Comparison of ENCODE assay signal across 8 mouse cellular contexts in the genomic region with DNA sequence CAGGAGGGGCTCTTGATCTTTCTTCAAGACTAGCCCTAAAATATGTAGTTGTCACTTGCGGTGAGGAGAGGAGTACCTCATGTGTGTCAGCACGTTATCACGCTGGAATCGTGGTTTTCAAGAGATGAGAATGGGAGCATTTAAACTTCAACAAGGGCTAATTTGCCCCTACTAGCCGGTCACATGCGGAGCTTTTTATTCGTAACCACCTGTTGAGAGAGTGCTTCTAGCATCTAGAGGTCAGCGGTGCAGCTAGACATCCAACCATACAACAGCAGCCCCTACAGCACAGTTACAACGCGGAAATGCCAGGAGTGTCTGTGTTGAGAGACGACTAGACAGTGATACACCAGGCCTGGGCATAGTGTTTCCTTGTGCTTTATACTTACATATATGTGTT. TPM values are rescaled to one million over a fixed set of nuclear protein-coding genes. Genes with fewer than 3 reads are reported as not detected.
DNase-seq lines count a peak whose midpoint lies in the region; ATAC-seq and TF ChIP-seq lines count a peak whose summit lies in the region.

No protein-coding gene starts in this region.

- no peaks in the 10 kb centered on the region for H3K9me3 ChIP-seq in lung, embryonic 14.5 days (ENCODE audit: low read depth, low read length)
- no peaks in the 10 kb centered on the region for H3K9me3 ChIP-seq in heart, embryonic 16.5 days (replicated peaks; ENCODE audit: control insufficient read depth, low read length)
- H3K9me3 ChIP-seq in liver, embryonic 14.5 days (ENCODE audit: control insufficient read depth, low read length), result no peaks in the 10 kb centered on the region
- no peaks in the 10 kb centered on the region for H3K9me3 ChIP-seq in stomach, postnatal 0 days (ENCODE audit: control insufficient read depth, low read length)

- peak overlapping the region; percentile 96 for H3K9ac ChIP-seq in lung, embryonic 14.5 days
- peak overlapping the region; percentile 97 for H3K9ac ChIP-seq in heart, embryonic 16.5 days (ENCODE audit: low read length)
- peak overlapping the region; percentile 79 for H3K9ac ChIP-seq in liver, embryonic 14.5 days (replicated peaks)
- peak overlapping the region; percentile 98 for H3K9ac ChIP-seq in stomach, postnatal 0 days (ENCODE audit: low read length)

- H3K27ac ChIP-seq in lung, embryonic 14.5 days (ENCODE audit: low read depth), result 0 out of 2 replicates have a peak overlapping the region, but pooled peaks have one; percentile 9
- peak overlapping the region; percentile 98 for H3K27ac ChIP-seq in brown adipose tissue, adult 24 weeks (replicated peaks; ENCODE audit: low read depth, low read length)
- peak overlapping the region; percentile 96 for H3K27ac ChIP-seq in heart, embryonic 16.5 days (ENCODE audit: low read length)
- peak overlapping the region; percentile 65 for H3K27ac ChIP-seq in liver, embryonic 14.5 days
- H3K27ac ChIP-seq in stomach, postnatal 0 days (replicated peaks), result peak overlapping the region; percentile 97

- peaks cover 33% of the 10 kb centered on the region for H3K36me3 ChIP-seq in lung, embryonic 14.5 days (ENCODE audit: insufficient read depth)
- peaks cover 19% of the 10 kb centered on the region for H3K36me3 ChIP-seq in heart, embryonic 16.5 days (ENCODE audit: control insufficient read depth, insufficient read depth)
- H3K36me3 ChIP-seq in liver, embryonic 14.5 days (replicated peaks; ENCODE audit: control insufficient read depth, insufficient read depth, low read depth), result peaks cover 25% of the 10 kb centered on the region
- no peaks in the 10 kb centered on the region for H3K36me3 ChIP-seq in stomach, postnatal 0 days (ENCODE audit: control insufficient read depth, insufficient read depth, low read length)

- TF ChIP-seq EP300 in liver, embryonic 14.5 days (IDR thresholded peaks at IDR 0.05; ENCODE audit: low read depth), result no peak
- no peak for TF ChIP-seq EP300 in stomach, postnatal 0 days (optimal IDR thresholded peaks at IDR 0.05)

- TF ChIP-seq CTCF in lung, embryonic 14.5 days (IDR thresholded peaks at IDR 0.05; ENCODE audit: low read depth), result 0 out of 2 replicates have a peak, but pooled peaks have one; percentile 0
- no peak for TF ChIP-seq CTCF in liver, embryonic 14.5 days (IDR thresholded peaks at IDR 0.05; ENCODE audit: low read depth)
- TF ChIP-seq CTCF in stomach, postnatal 0 days (IDR thresholded peaks at IDR 0.05; ENCODE audit: low read depth), result 0 out of 2 replicates have a peak, but pooled peaks have one; percentile 11

- peaks cover 8% of the 10 kb centered on the region; the same call in 1 of the 2 replicates for H3K4me1 ChIP-seq in lung, embryonic 14.5 days (ENCODE audit: insufficient read depth)
- peaks cover 5% of the 10 kb centered on the region; the same call in 1 of the 2 replicates for H3K4me1 ChIP-seq in brown adipose tissue, adult 24 weeks (ENCODE audit: control insufficient read depth, insufficient read depth, insufficient read length, low read length)
- H3K4me1 ChIP-seq in heart, embryonic 16.5 days (ENCODE audit: control insufficient read depth, insufficient read depth, low read length), result peaks cover 14% of the 10 kb centered on the region
- H3K4me1 ChIP-seq in liver, embryonic 14.5 days (replicated peaks; ENCODE audit: control insufficient read depth in 2 of 2, insufficient read depth in 2 of 2, low read length in 1 of 2), result peaks cover 0 to 6% of the 10 kb centered on the region in 2 experiments; a peak in 2 of 4 replicates
- 0 out of 2 replicates have a peak, but pooled peaks cover 3% of the 10 kb centered on the region for H3K4me1 ChIP-seq in stomach, postnatal 0 days (replicated peaks; ENCODE audit: control insufficient read depth, insufficient read depth)

- peak overlapping the region; percentile 93 for H3K4me2 ChIP-seq in lung, embryonic 14.5 days
- H3K4me2 ChIP-seq in heart, embryonic 16.5 days (ENCODE audit: low read depth, low read length), result peak overlapping the region; percentile 85
- peak overlapping the region; percentile 75 for H3K4me2 ChIP-seq in liver, embryonic 14.5 days (ENCODE audit: low read depth)
- peak overlapping the region; percentile 77 for H3K4me2 ChIP-seq in stomach, postnatal 0 days (replicated peaks; ENCODE audit: low read depth)

- no peak for ATAC-seq in lung, embryonic 14.5 days (ENCODE audit: insufficient read depth)
- ATAC-seq in heart, embryonic 16.5 days (replicated peaks; ENCODE audit: extremely low read depth, insufficient read depth, low FRiP score), result 0 out of 2 replicates have a peak, but pooled peaks have one; percentile 34
- no peak for ATAC-seq in liver, embryonic 14.5 days (ENCODE audit: insufficient read depth)
- no peak for ATAC-seq in stomach, postnatal 0 days (ENCODE audit: low FRiP score, low TSS enrichment)

- peak; percentile 13 for DNase-seq in lung, embryonic 14.5 days
- DNase-seq in lung, adult 18-20 months, result no peak
- peak in 2 of 3 experiments; percentile 7 to 28 for DNase-seq in liver, embryonic 14.5 days (ENCODE audit: low read depth in 3 of 3, low spot score in 3 of 3)
- DNase-seq in stomach, postnatal 0 days (ENCODE audit: low spot score), result peak; percentile 17
- DNase-seq in urinary bladder, postnatal 25 days (ENCODE audit: low spot score), result no peak
- DNase-seq in cerebellum, postnatal 36 days, result no peak

- H3K4me3 ChIP-seq in lung, embryonic 14.5 days (ENCODE audit: low read depth, low read length), result peak overlapping the region; percentile 98
- H3K4me3 ChIP-seq in brown adipose tissue, adult 24 weeks (ENCODE audit: insufficient read depth, low read depth, low read length), result peak overlapping the region; percentile 96
- peak overlapping the region; percentile 62 for H3K4me3 ChIP-seq in heart, embryonic 16.5 days (ENCODE audit: low read length)
- H3K4me3 ChIP-seq in liver, embryonic 14.5 days (ENCODE audit: insufficient read depth in 1 of 2, low read depth in 2 of 2, low read length in 2 of 2), result peak overlapping the region; percentile 81 to 86
- peak overlapping the region; percentile 96 for H3K4me3 ChIP-seq in stomach, postnatal 0 days (ENCODE audit: low read depth, low read length)

- WGBS in lung, embryonic 14.5 days, result under 1% methylated on average over 11 of the region's 11 CpGs
- WGBS in heart, embryonic 16.5 days, result 2% methylated on average over 11 of the region's 11 CpGs
- WGBS in liver, embryonic 14.5 days (ENCODE audit: insufficient replicate concordance), result under 1% methylated on average over 11 of the region's 11 CpGs
- WGBS in stomach, postnatal 0 days, result under 1% methylated on average over 11 of the region's 11 CpGs

- no peaks in the 10 kb centered on the region for H3K27me3 ChIP-seq in lung, embryonic 14.5 days (ENCODE audit: insufficient read depth, low read length)
- no peaks in the 10 kb centered on the region for H3K27me3 ChIP-seq in heart, embryonic 16.5 days (ENCODE audit: control insufficient read depth, insufficient read depth, low read length)
- no peaks in the 10 kb centered on the region for H3K27me3 ChIP-seq in liver, embryonic 14.5 days (ENCODE audit: control insufficient read depth, insufficient read depth, low read length)
- no peaks in the 10 kb centered on the region for H3K27me3 ChIP-seq in stomach, postnatal 0 days (ENCODE audit: control insufficient read depth, insufficient read depth, low read length)

RNA-seq across cellular contexts. Expression of a gene that starts 0.8 kb away (rescaled TPM):
- polyA plus RNA-seq in lung, embryonic 14.5 days (2014; fragmentation: Nextera tagmentation; extraction: Ambion mirVana), result 195 and 197 TPM in 2 replicates
- 1,707 and 1,711 TPM in 2 replicates for polyA plus RNA-seq in brown adipose tissue, adult 24 weeks (2012; ENCODE audit: insufficient read depth, insufficient read length, missing spikeins)
- polyA plus RNA-seq in heart, embryonic 16.5 days (2015; fragmentation: Nextera tagmentation; extraction: Ambion mirVana), result 524 and 529 TPM in 2 replicates
- 86.8 and 95.8 TPM in 2 replicates for polyA plus RNA-seq in liver, embryonic 14.5 days (2012; rRNA removed)
- 136 and 142 TPM in 2 replicates for polyA plus RNA-seq in liver, embryonic 14.5 days (2014; fragmentation: Nextera tagmentation; extraction: Ambion mirVana)
- 191 and 193 TPM in 2 replicates for polyA plus RNA-seq in stomach, postnatal 0 days (2015; fragmentation: Nextera tagmentation; extraction: Ambion mirVana)

RNA-seq across cellular contexts. Expression of a gene that starts 34.3 kb away (rescaled TPM):
- polyA plus RNA-seq in lung, embryonic 14.5 days (2014; fragmentation: Nextera tagmentation; extraction: Ambion mirVana), result 0.22 and 0.31 TPM in 2 replicates
- 0.95 and 1.5 TPM in 2 replicates for polyA plus RNA-seq in brown adipose tissue, adult 24 weeks (2012; ENCODE audit: insufficient read depth, insufficient read length, missing spikeins)
- polyA plus RNA-seq in heart, embryonic 16.5 days (2015; fragmentation: Nextera tagmentation; extraction: Ambion mirVana), result 0.30 and 0.46 TPM in 2 replicates
- 0.02 and 0.03 TPM in 2 replicates for polyA plus RNA-seq in liver, embryonic 14.5 days (2012; rRNA removed)
- 0.06 and 0.14 TPM in 2 replicates for polyA plus RNA-seq in liver, embryonic 14.5 days (2014; fragmentation: Nextera tagmentation; extraction: Ambion mirVana)
- polyA plus RNA-seq in stomach, postnatal 0 days (2015; fragmentation: Nextera tagmentation; extraction: Ambion mirVana), result 0.25 and 0.27 TPM in 2 replicates

RNA-seq across cellular contexts. Expression of a gene that starts 41.6 kb away (rescaled TPM):
- polyA plus RNA-seq in lung, embryonic 14.5 days (2014; fragmentation: Nextera tagmentation; extraction: Ambion mirVana), result 14.9 and 15.3 TPM in 2 replicates
- 20.5 and 20.6 TPM in 2 replicates for polyA plus RNA-seq in brown adipose tissue, adult 24 weeks (2012; ENCODE audit: insufficient read depth, insufficient read length, missing spikeins)
- polyA plus RNA-seq in heart, embryonic 16.5 days (2015; fragmentation: Nextera tagmentation; extraction: Ambion mirVana), result 6.9 and 8.5 TPM in 2 replicates
- polyA plus RNA-seq in liver, embryonic 14.5 days (2012; rRNA removed), result 8.0 and 9.6 TPM in 2 replicates
- 4.8 and 6.3 TPM in 2 replicates for polyA plus RNA-seq in liver, embryonic 14.5 days (2014; fragmentation: Nextera tagmentation; extraction: Ambion mirVana)
- 6.9 and 7.0 TPM in 2 replicates for polyA plus RNA-seq in stomach, postnatal 0 days (2015; fragmentation: Nextera tagmentation; extraction: Ambion mirVana)

Comparison
In these comparisons a context has a peak if more than half of its experiments do, and no peak if none do; other contexts are left out.
1. DNase-seq: peak in lung, embryonic 14.5 days (single experiment), liver, embryonic 14.5 days (2 of 3) and stomach, postnatal 0 days (single experiment); none in lung, adult 18-20 months (0 of 2), urinary bladder, postnatal 25 days (single experiment) and cerebellum, postnatal 36 days (0 of 2).
2. H3K27ac ChIP-seq: peak in every context shown above with its lines; median percentile 98 in brown adipose tissue, adult 24 weeks; 97 in stomach, postnatal 0 days; 96 in heart, embryonic 16.5 days; 65 in liver, embryonic 14.5 days; 9 in lung, embryonic 14.5 days.
3. Peak in every context shown above with its lines, with median percentiles within 50 percentile points of each other: H3K4me2 ChIP-seq, H3K4me3 ChIP-seq and H3K9ac ChIP-seq.